Mouse (Mus musculus) adrenal gland, postnatal 36 days (tissue): ENCODE measurements around the gene Hoxa1. TPM values are rescaled to one million over a fixed set of nuclear protein-coding genes. Genes with fewer than 3 reads are reported as not detected.
A peak's percentile ranks its signal among the peaks of the same experiment; 100 is the strongest.

Experiments
- DNase-seq, 2 experiments: peaks; one replicate each; pipeline ENCODE4 v3.0.0; 2021; ENCODE audit warnings: mixed read lengths in 1 of 2
- total RNA-seq, 2 experiments: library from RNA; stranded (reverse); gene quantifications; 2 replicates each; pipeline ENCODE4 v1.2.3; 2021

The Hoxa1 gene
- total RNA-seq, 2 experiments from 2014 or later, result 0.23 to 0.70 TPM

- no peak for DNase-seq
Observed at GRCm38 (mm10) chr6:52189909-52190308, 31.8 kb upstream of the Hoxa1 start.

- DNase-seq, result no peak
Observed at GRCm38 (mm10) chr6:52189172-52189591, 31.1 kb upstream of the Hoxa1 start.

GRCm38 (mm10) chr6:52186500-52186899 lies 28.4 kb upstream of the Hoxa1 start:
- DNase-seq, result no peak

GRCm38 (mm10) chr6:52185834-52186233 lies 27.7 kb upstream of the Hoxa1 start:
- no peak for DNase-seq

GRCm38 (mm10) chr6:52185222-52185621 lies 27.1 kb upstream of the Hoxa1 start:
- DNase-seq, result peak; percentile 70 to 74

- DNase-seq, result no peak
Observed at GRCm38 (mm10) chr6:52184668-52185067, 26.6 kb upstream of the Hoxa1 start.

- no peak for DNase-seq
Observed at GRCm38 (mm10) chr6:52183311-52184080, 25.4 kb upstream of the Hoxa1 start.

- DNase-seq, result no peak
Observed at GRCm38 (mm10) chr6:52182793-52183192, 24.7 kb upstream of the Hoxa1 start.

GRCm38 (mm10) chr6:52182030-52182429 lies 23.9 kb upstream of the Hoxa1 start:
- no peak for DNase-seq

- DNase-seq, result no peak
Observed at GRCm38 (mm10) chr6:52180726-52181125, 22.6 kb upstream of the Hoxa1 start.

- no peak for DNase-seq
Observed at GRCm38 (mm10) chr6:52180213-52180710, 22.1 kb upstream of the Hoxa1 start.

GRCm38 (mm10) chr6:52179690-52180089 lies 21.6 kb upstream of the Hoxa1 start:
- DNase-seq, result no peak

GRCm38 (mm10) chr6:52178918-52179665 lies 21.0 kb upstream of the Hoxa1 start:
- no peak for DNase-seq

GRCm38 (mm10) chr6:52177806-52178205 lies 19.7 kb upstream of the Hoxa1 start:
- DNase-seq, result no peak

GRCm38 (mm10) chr6:52177061-52177735 lies 19.1 kb upstream of the Hoxa1 start, which contains the start of gene 5730596B20Rik:
Gene 5730596B20Rik (plus strand): TSS chr6:52177498.
- DNase-seq, result no peak

- DNase-seq, result no peak
Observed at GRCm38 (mm10) chr6:52176391-52176790, 18.3 kb upstream of the Hoxa1 start.

GRCm38 (mm10) chr6:52175864-52176263 lies 17.7 kb upstream of the Hoxa1 start:
- DNase-seq, result peak; percentile 63 to 82

- DNase-seq, result peak in 1 of 2 experiments; percentile 54
Observed at GRCm38 (mm10) chr6:52174968-52175751, 17.0 kb upstream of the Hoxa1 start.

GRCm38 (mm10) chr6:52173648-52174047 lies 15.5 kb upstream of the Hoxa1 start:
- DNase-seq, result no peak

- DNase-seq, result peak; percentile 95 to 96
Observed at GRCm38 (mm10) chr6:52172501-52172900, 14.4 kb upstream of the Hoxa1 start.

- DNase-seq, result no peak
Observed at GRCm38 (mm10) chr6:52171938-52172337, 13.8 kb upstream of the Hoxa1 start.

GRCm38 (mm10) chr6:52171331-52171730 lies 13.2 kb upstream of the Hoxa1 start:
- no peak for DNase-seq
